Mouse (Mus musculus): ENCODE results near the gene Uqcc2.

GRCm38 (mm10) chr17:27154881-27155280 lies 21.2 kb upstream of the Uqcc2 start:
- TF ChIP-seq CTCF (IDR thresholded peaks at IDR 0.05; ENCODE audit: control insufficient read depth, insufficient read depth, low read length), result no peak
- no peak for TF ChIP-seq POLR2A (IDR thresholded peaks at IDR 0.05; ENCODE audit: borderline replicate concordance, control insufficient read depth, low read depth, low read length)

All from bone marrow, adult 2 months (tissue).